Mouse (Mus musculus) neural tube, embryonic 14.5 days (tissue): ENCODE data around the gene Csmd2. TPM values are rescaled to one million over a fixed set of nuclear protein-coding genes. Genes with fewer than 3 reads are reported as not detected.

Experiments used
- ATAC-seq: fragments of 200-750 bp; cut with Nextera tagmentation; 2 replicates; pipeline ENCODE4 v1.8.0; 2017; ENCODE audit warnings: low read depth, mild to moderate bottlenecking, moderate TSS enrichment, moderate library complexity
- H3K27ac ChIP-seq: fragments of 300-500 bp; sonication (generic); 2 replicates; pipeline ENCODE4 v1.5.1; 2014; ENCODE audit warnings: low read depth, mild to moderate bottlenecking, control low read depth, low read length, moderate library complexity, mixed read lengths
- H3K27me3 ChIP-seq: fragments of 300-500 bp; sonication (generic); 2 replicates; pipeline ENCODE4 v1.6.1; 2014; ENCODE audit warnings: low read length; ENCODE audit not compliant: control insufficient read depth, insufficient read depth
- H3K36me3 ChIP-seq: fragments of 300-500 bp; sonication (generic); 2 replicates; pipeline ENCODE4 v1.6.1; 2014; ENCODE audit warnings: low read length, mixed read lengths; ENCODE audit not compliant: control insufficient read depth, insufficient read depth
- H3K4me1 ChIP-seq: fragments of 300-500 bp; sonication (generic); 2 replicates; pipeline ENCODE4 v1.6.1; 2014; ENCODE audit warnings: low read length; ENCODE audit not compliant: control insufficient read depth, insufficient read depth
- H3K4me2 ChIP-seq: fragments of 300-500 bp; sonication (generic); 2 replicates; pipeline ENCODE4 v1.6.1; 2014; ENCODE audit warnings: mild to moderate bottlenecking, low read depth, low read length, control low read depth
- H3K4me3 ChIP-seq: fragments of 300-500 bp; sonication (generic); 2 replicates; pipeline ENCODE4 v1.5.1; 2014; ENCODE audit warnings: low read depth, low read length, control low read depth, mixed read lengths
- H3K9ac ChIP-seq: fragments of 300-500 bp; sonication (generic); replicated peaks from 2 replicates; pipeline ENCODE4 v1.6.1; 2014; ENCODE audit warnings: low read depth, mild to moderate bottlenecking, control low read depth, low read length, mixed read lengths
- H3K9me3 ChIP-seq: fragments of 300-500 bp; sonication (generic); 2 replicates; pipeline ENCODE4 v1.6.1; 2016; ENCODE audit warnings: low read length; ENCODE audit not compliant: control insufficient read depth
- WGBS: fragments of 180-500 bp; shearing (Covaris S2); extraction: QIAGEN DNeasy Blood & Tissue Kit; methylation state at CpG from one replicate; pipeline ENCODE4 v1.1.7; 2014; 5-methylcytosine and 5-hydroxymethylcytosine counted together
- polyA plus RNA-seq: library from polyadenylated mRNA; unstranded; fragments of >200 nt; fragmentation: Nextera tagmentation; extraction: Ambion mirVana; gene quantifications from 2 replicates; pipeline ENCODE4 v1.2.1, GENCODE M21; 2014

Csmd2 gene
- polyA plus RNA-seq, 1 experiment from 2014 or later = 14.5 TPM

DNA sequence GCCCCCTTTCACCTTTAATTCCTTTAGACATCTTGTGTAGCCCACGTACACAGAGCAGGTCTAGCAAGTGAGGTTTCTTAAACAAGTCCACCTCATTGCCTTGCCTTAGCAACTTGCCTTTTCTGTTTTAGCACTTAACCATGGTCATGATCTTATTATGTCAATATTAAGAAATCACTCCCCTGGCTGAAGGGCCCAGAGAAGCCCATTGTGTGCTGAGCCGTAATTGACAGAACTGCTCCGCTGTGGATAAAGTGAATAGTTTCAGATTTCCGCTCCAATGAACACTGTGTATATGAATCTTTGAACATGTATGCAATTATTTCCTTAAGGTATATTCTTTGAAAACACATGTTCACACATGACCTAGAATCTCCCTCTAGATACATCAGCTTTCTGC, 434.8 kb downstream of the Csmd2 start:
- Histone ChIP-seq H3K9me3 (no peaks in the 10 kb centered on the region), H3K27me3 (no peaks in the 10 kb centered on the region), H3K36me3 (no peaks in the 10 kb centered on the region), H3K9ac (no peak overlapping the region), H3K27ac (no peak overlapping the region), H3K4me1 (peaks cover 5% of the 10 kb centered on the region; the same call in 1 of the 2 replicates), H3K4me2 (no peak overlapping the region), H3K4me3 (no peak overlapping the region)
- no peak for ATAC-seq
- WGBS = 47% methylated on average over 4 of the region's 4 CpGs

DNA sequence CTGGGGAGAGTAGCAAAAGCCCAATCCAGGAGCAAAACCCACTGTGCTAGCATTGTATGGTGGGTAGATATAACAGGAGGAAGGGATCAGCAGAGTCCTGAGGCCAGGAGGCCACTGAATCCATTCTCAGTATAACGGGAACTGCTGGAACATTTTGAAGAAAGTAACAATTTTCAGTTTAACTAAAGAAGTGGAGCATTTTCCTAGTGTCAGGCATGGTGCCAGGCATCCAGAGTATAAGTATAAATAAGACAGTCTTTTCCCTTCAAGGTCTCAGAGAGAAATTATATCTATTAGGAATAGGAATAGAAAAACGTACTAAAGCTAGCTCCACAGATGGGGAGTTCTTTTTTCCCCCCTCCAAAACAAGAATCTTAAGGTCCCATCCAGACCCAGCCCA, 437.7 kb downstream of the Csmd2 start:
- no peak overlapping the region for H3K27ac ChIP-seq
- ATAC-seq = no peak
- WGBS = 85% methylated on average over 2 of the region's 2 CpGs

DNA sequence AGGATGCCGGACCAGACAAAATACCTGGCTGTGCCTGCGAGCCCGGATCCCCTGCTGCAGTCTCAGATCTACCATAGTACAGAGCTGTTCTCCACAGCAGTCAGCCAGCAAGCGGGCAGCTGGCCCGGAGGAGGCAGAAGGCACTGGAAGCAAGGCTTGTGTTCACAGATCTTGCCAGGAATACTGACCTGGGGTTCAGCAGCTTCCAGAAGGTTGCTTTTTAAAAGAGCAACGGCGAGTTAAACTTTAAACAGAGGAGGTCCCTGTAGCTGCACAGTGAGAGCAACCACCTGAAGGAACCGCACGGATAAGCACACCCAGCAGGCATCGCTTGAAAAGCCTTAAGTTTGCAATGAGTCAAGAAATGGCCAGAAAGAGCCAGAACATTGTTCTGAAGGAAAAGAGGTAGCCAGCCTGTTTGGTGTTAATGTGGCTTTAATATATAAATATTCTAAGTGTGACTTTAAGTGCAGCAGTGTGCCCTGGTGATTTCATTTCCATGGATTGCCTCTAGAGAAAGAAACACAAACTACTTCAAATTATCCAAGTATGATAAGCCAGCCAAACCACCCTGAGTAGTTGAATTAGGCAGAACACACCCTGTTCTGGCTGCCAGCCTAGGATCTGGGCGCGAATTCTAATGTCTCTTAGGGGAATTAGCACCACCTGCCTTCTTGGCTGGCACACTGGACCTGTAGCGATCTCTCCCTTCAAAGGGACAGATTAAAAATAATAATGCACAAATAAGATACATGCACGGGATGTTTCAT, 439.8 kb downstream of the Csmd2 start:
- no peak overlapping the region for H3K9ac ChIP-seq
- H3K27ac ChIP-seq = peak overlapping the region; percentile 64; the same call in 1 of the 2 replicates
- peaks cover 14% of the 10 kb centered on the region for H3K4me1 ChIP-seq
- 80% methylated on average over 14 of the region's 14 CpGs for WGBS
- H3K27me3 ChIP-seq = no peaks in the 10 kb centered on the region
- ATAC-seq = no peak
- H3K36me3 ChIP-seq = no peaks in the 10 kb centered on the region
- H3K9me3 ChIP-seq = no peaks in the 10 kb centered on the region
- no peak overlapping the region for H3K4me3 ChIP-seq
- no peak overlapping the region for H3K4me2 ChIP-seq

More for the DNA sequence above, 437.7 kb downstream of the Csmd2 start:
- no peak overlapping the region for H3K4me3 ChIP-seq
- no peaks in the 10 kb centered on the region for H3K27me3 ChIP-seq
- no peak overlapping the region for H3K4me2 ChIP-seq
- H3K9me3 ChIP-seq = no peaks in the 10 kb centered on the region
- no peak overlapping the region for H3K9ac ChIP-seq
- no peaks in the 10 kb centered on the region for H3K36me3 ChIP-seq
- peaks cover 14% of the 10 kb centered on the region for H3K4me1 ChIP-seq

DNA sequence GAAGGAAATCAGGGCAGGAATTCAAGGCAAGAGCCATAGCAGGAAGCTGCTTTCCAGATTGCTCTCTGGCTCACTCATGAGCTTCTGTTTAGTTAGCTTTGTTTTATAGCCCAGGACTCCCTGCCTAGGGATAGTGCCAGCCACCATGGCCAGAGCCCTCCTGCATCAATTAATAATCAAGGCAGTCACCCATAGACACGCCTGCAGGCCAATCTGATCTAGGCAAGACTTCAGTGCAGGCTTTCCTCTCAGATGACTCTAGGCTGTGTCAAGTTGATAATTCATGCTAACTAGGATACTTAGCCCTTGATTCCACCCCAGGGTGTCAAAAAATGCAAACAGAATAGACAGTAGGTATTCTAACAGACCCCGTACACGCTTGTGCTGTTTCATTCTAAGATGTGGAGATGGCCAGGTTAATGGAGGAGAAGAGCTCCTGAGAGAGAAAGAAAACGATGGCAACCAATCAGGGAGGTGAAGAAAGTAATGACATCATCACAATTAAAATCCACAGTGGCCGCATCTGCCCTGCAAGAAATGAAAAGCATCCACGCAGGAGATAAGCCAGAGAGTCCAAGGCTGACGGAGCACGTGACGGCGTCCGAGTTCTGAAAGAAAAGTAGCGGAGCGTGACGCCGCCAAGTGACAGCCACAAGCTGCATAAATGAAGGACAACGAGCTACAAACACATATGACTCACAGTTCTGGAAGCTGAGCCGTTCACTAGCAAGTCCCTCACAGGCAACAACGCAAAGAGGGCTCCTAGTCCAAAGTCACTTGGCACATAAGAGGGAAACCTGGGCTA, 440.8 kb downstream of the Csmd2 start:
- peak overlapping the region; percentile 64; the same call in 1 of the 2 replicates for H3K27ac ChIP-seq
- no peak overlapping the region for H3K9ac ChIP-seq
- ATAC-seq = peak; percentile 68
- H3K9me3 ChIP-seq = no peaks in the 10 kb centered on the region
- no peaks in the 10 kb centered on the region for H3K27me3 ChIP-seq
- H3K4me2 ChIP-seq = no peak overlapping the region; the same call in 1 of the 2 replicates
- H3K36me3 ChIP-seq = no peaks in the 10 kb centered on the region
- no peak overlapping the region for H3K4me3 ChIP-seq
- peaks cover 14% of the 10 kb centered on the region for H3K4me1 ChIP-seq
- WGBS = 34% methylated on average over 18 of the region's 18 CpGs

DNA sequence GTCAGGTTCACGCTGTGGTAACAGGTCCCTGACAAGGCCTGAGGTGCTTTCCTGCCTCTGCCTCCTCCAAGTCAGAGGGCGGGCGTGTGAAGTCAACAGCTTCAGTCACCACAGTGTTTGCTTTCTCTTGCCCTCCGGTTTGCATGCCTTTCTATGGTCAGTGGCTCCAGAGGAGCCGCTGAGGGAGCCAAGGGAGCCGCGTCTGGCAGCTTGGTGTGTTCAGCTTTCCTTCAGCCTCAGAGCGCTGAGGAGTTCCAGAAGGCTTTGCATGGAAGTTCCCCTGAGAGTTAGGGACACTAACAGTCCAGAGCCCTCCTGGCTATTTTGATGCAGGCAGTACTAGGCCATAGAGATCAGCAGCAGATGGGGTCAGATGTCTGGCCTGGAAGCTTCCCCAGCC, 441.9 kb downstream of the Csmd2 start:
- no peaks in the 10 kb centered on the region for H3K9me3 ChIP-seq
- no peak overlapping the region for H3K4me2 ChIP-seq
- H3K9ac ChIP-seq = no peak overlapping the region
- H3K36me3 ChIP-seq = no peaks in the 10 kb centered on the region
- ATAC-seq = no peak
- H3K4me1 ChIP-seq = peaks cover 14% of the 10 kb centered on the region
- WGBS = 89% methylated on average over 8 of the region's 8 CpGs
- no peak overlapping the region for H3K4me3 ChIP-seq
- no peaks in the 10 kb centered on the region for H3K27me3 ChIP-seq
- no peak overlapping the region for H3K27ac ChIP-seq

DNA sequence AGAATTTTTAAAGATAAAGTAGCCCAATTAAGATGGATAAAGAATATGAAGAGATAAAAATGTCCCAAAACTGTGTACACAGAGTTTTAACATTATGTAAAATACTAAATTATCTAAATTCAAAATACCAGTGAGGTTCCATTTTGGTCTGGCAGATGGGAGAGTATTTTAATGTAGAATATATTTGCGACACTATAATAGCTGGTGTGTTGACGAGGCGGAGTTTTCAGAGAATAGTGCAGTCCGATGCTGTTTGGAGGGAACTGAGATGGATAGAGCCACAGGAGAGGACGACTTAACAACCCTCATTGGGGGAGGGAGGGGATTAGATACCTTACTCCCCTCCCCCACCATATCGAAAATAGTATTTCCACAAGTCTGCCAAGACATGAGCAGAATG, 452.9 kb downstream of the Csmd2 start:
- no peak for ATAC-seq
- H3K27me3 ChIP-seq = no peaks in the 10 kb centered on the region
- H3K27ac ChIP-seq = no peak overlapping the region
- H3K9ac ChIP-seq = no peak overlapping the region
- no peaks in the 10 kb centered on the region for H3K36me3 ChIP-seq
- peaks cover 4% of the 10 kb centered on the region; the same call in 1 of the 2 replicates for H3K4me1 ChIP-seq
- 79% methylated on average over 6 of the region's 6 CpGs for WGBS
- H3K4me2 ChIP-seq = no peak overlapping the region
- no peak overlapping the region for H3K4me3 ChIP-seq
- no peaks in the 10 kb centered on the region for H3K9me3 ChIP-seq

DNA sequence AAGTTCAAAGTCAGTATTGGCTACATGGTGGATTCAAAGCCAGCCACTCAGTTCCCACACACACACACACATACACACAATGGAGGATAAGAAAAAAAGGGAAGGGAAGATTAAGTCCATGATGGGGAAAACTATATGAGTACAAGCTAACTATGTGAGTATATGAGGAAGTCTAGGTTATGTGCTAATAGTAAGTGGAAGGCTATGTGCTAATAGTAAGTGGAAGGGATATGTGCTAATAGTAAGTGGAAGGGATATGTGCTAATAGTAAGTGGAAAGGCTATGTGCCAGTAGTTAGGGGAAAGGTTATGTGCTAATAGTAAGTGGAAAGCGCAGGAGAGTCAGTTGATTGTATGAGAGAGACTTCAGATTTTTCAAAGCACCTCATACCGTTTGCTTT, 453.6 kb downstream of the Csmd2 start:
- H3K36me3 ChIP-seq = no peaks in the 10 kb centered on the region
- no peaks in the 10 kb centered on the region for H3K9me3 ChIP-seq
- peaks cover 7% of the 10 kb centered on the region; the same call in 1 of the 2 replicates for H3K4me1 ChIP-seq
- ATAC-seq = no peak
- no peak overlapping the region for H3K27ac ChIP-seq
- no peak overlapping the region for H3K4me2 ChIP-seq
- H3K9ac ChIP-seq = no peak overlapping the region
- no peak overlapping the region for H3K4me3 ChIP-seq
- 81% methylated on average over 2 of the region's 2 CpGs for WGBS
- no peaks in the 10 kb centered on the region for H3K27me3 ChIP-seq

DNA sequence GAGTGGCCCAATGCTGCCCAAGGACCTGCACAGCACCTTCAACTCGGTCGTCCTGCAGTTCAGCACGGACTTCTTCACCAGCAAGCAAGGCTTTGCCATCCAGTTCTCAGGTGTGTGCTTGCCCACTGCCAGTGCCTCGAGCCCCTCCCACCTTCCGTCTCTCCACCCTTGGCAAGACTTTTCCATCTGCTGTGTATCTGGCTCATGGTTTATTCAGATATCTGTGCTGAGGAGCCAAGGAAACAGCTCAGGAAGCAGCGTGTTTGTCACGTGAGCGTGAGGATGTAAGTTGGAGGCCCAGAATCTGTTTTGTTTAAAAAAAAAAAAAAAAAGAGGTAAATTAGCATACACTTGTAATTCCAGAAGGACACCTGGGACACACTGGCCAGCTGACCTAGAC, 455.1 kb downstream of the Csmd2 start:
- no peak for ATAC-seq
- peaks cover 7% of the 10 kb centered on the region; the same call in 1 of the 2 replicates for H3K4me1 ChIP-seq
- H3K9me3 ChIP-seq = no peaks in the 10 kb centered on the region
- H3K27ac ChIP-seq = no peak overlapping the region
- no peak overlapping the region for H3K4me3 ChIP-seq
- H3K36me3 ChIP-seq = no peaks in the 10 kb centered on the region
- H3K9ac ChIP-seq = no peak overlapping the region
- no peaks in the 10 kb centered on the region for H3K27me3 ChIP-seq
- H3K4me2 ChIP-seq = no peak overlapping the region
- WGBS = 72% methylated on average over 8 of the region's 8 CpGs
